Mouse (Mus musculus) hindbrain, embryonic 13.5 days (tissue): ENCODE measurements at regions not wholly inside any gene's neighbourhood (a gene's known extent, or its start where the extent isn't known, plus 50 kb on each side); places are given as distances from the start of the nearest gene placed in this dataset.
"Not testable (repeated sequence)": the region's sequence is repeated elsewhere in the genome, so short reads cannot be mapped to it uniquely, and the experiment has no call there.

Experiments used
- ATAC-seq: fragments of 200-750 bp; cut with Nextera tagmentation; 2 replicates; pipeline ENCODE4 v1.8.0; 2017; ENCODE audit warnings: moderate TSS enrichment; ENCODE audit not compliant: low FRiP score
- H3K27ac ChIP-seq: fragments of 300-500 bp; sonication (generic); 2 replicates; pipeline ENCODE4 v1.5.1; 2015; ENCODE audit warnings: inconsistent platforms, mild to moderate bottlenecking, moderate library complexity
- H3K27me3 ChIP-seq: fragments of 300-500 bp; sonication (generic); 2 replicates; pipeline ENCODE4 v1.6.1; 2015; ENCODE audit warnings: mild to moderate bottlenecking, inconsistent platforms
- H3K36me3 ChIP-seq: fragments of 300-500 bp; sonication (generic); 2 replicates; pipeline ENCODE4 v1.6.1; 2015; ENCODE audit warnings: mild to moderate bottlenecking, inconsistent platforms
- H3K4me1 ChIP-seq: fragments of 300-500 bp; sonication (generic); replicated peaks from 2 replicates; pipeline ENCODE4 v1.6.1; 2015; ENCODE audit warnings: inconsistent platforms
- H3K4me2 ChIP-seq: fragments of 300-500 bp; sonication (generic); 2 replicates; pipeline ENCODE4 v1.6.1; 2015; ENCODE audit warnings: inconsistent platforms, mild to moderate bottlenecking, moderate library complexity
- H3K4me3 ChIP-seq: fragments of 300-500 bp; sonication (generic); 2 replicates; pipeline ENCODE4 v1.5.1; 2015; ENCODE audit warnings: mild to moderate bottlenecking, inconsistent platforms
- H3K9ac ChIP-seq: fragments of 300-500 bp; sonication (generic); 2 replicates; pipeline ENCODE4 v1.6.1; 2015; ENCODE audit warnings: mild to moderate bottlenecking, inconsistent platforms
- H3K9me3 ChIP-seq: fragments of 300-500 bp; sonication (generic); 2 replicates; pipeline ENCODE4 v1.6.1; 2016; ENCODE audit warnings: inconsistent platforms
- WGBS: fragments of 180-500 bp; shearing (Covaris S2); methylation state at CpG from one replicate; pipeline ENCODE4 v1.1.7; 2015; 5-methylcytosine and 5-hydroxymethylcytosine counted together

DNA sequence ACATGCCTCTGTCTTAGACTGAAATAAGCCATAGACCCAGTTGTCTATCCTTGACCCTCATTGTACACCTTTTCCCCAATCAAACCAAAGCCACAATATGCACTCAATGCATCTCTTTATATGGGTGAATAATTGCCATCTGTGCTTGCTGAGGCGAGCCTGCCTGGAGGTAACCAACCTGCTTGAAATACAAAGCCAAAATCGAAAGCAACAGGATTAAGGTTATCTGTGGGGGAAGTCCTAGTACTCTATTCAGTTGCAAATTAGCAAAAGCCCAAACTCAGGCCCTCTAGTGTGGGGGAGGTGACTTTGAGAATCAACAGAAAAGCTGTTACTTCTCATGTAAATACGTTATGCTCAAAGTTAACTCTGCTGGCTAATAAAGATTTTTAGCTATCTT lies 246.2 kb upstream of the Fundc1 start:
- ATAC-seq, result no peak

DNA sequence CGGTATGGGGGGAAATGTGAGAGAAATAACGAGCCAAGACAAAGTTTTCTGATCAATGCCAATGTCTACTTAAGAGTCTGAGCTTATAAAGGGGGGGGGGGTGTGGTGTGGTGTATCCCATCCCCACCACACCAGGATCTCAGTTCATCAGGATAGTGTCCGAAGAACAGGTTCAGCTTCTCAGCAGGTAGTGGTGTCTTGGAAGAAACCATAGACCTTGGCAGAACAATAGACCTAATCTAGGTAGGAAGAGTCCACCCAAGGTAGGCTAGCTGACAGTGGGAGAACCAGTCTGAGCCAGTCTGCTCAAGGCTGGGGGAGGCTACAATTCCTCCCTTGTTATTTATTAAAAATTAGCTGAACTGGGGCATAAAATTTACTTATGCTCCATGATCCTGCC lies 245.5 kb upstream of the Fundc1 start:
- Histone ChIP-seq H3K9me3 (no peaks in the 10 kb centered on the region), H3K4me3 (no peak overlapping the region), H3K4me1 (no peaks in the 10 kb centered on the region), H3K36me3 (no peaks in the 10 kb centered on the region), H3K4me2 (no peak overlapping the region), H3K9ac (no peak overlapping the region), H3K27ac (no peak overlapping the region), H3K27me3 (no peaks in the 10 kb centered on the region)
- no peak for ATAC-seq
- 93% methylated on average over 3 of the region's 3 CpGs for WGBS

More for the DNA sequence above, 246.2 kb upstream of the Fundc1 start:
- H3K36me3 ChIP-seq, result no peaks in the 10 kb centered on the region
- H3K9ac ChIP-seq, result no peak overlapping the region
- no peak overlapping the region for H3K4me2 ChIP-seq
- H3K4me1 ChIP-seq, result no peaks in the 10 kb centered on the region
- WGBS, result 35% methylated on average over 3 of the region's 3 CpGs
- no peaks in the 10 kb centered on the region for H3K9me3 ChIP-seq
- no peaks in the 10 kb centered on the region for H3K27me3 ChIP-seq
- H3K4me3 ChIP-seq, result no peak overlapping the region
- no peak overlapping the region for H3K27ac ChIP-seq

DNA sequence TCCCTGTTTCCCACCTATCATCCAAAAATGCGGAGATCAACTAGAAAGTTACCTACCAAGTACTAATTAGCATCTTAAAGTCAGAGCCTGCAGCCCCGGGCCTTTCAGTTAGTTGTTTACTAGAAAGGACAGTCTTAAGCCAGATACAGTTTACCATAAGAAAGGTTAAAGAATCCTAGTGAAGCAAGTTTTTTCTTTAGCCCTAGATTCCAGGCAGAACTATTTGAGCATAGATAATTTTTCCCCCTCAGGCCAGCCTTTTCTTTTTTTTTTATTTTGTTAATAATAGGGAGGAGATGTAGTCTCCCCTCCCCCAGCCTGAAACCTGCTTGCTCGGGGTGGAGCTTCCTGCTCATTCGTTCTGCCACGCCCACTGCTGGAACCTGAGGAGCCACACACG lies 215.9 kb upstream of the Fundc1 start:
- not testable (repeated sequence) for H3K27me3 ChIP-seq, H3K9ac ChIP-seq, H3K4me1 ChIP-seq, ATAC-seq, H3K36me3 ChIP-seq, H3K27ac ChIP-seq, H3K4me2 ChIP-seq, H3K4me3 ChIP-seq, H3K9me3 ChIP-seq
- 100% methylated on average over 1 of the region's 6 CpGs for WGBS

DNA sequence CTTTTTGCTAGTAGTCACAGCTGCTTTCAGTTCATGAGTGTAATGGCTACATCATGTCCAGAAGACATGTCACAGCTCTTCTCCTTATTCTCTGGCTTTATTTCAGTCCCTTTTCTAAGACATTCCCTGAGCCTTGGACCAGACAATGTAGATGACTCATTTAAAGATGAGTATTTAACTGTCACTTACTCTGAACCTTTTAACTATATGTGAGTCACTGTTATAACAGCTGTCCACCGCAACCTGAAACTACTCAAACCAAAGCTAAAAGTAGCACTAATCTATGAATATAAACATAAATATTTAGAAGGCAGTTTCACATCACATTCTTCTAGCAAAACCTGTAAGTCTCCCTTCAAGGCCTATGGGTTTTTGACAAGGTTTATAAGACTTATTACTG lies 203.8 kb upstream of the Fundc1 start:
- ATAC-seq, result no peak
- Histone ChIP-seq H3K27ac (no peak overlapping the region), H3K4me1 (no peaks in the 10 kb centered on the region), H3K27me3 (no peaks in the 10 kb centered on the region), H3K36me3 (no peaks in the 10 kb centered on the region), H3K4me2 (no peak overlapping the region), H3K9me3 (peaks cover 4% of the 10 kb centered on the region; the same call in 1 of the 2 replicates), H3K4me3 (no peak overlapping the region), H3K9ac (no peak overlapping the region)
- 91% methylated on average over 1 of the region's 1 CpGs for WGBS

DNA sequence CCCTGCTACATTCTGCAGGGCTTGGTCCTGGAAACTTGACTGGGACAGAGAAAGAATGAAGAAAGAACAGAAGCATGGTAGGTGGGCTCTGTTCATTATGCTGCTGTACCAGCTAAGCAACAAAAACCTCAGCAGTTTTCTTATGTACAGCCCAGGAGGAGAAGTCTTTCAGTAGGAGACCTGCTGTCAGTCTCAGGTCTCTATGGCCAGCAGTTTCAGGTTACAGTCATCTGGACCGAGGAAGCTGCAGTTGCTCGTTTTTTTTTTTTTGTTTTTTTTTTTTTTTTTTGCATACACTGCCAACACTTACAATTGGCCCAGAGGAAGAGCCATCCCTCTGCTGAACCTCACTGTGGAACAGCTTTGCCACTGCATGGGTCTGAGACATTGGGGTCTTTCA lies 180.7 kb upstream of the Fundc1 start:
- Histone ChIP-seq H3K9me3 (no peaks in the 10 kb centered on the region), H3K4me1 (no peaks in the 10 kb centered on the region), H3K27me3 (no peaks in the 10 kb centered on the region), H3K9ac (no peak overlapping the region), H3K4me3 (no peak overlapping the region), H3K4me2 (no peak overlapping the region), H3K27ac (no peak overlapping the region), H3K36me3 (no peaks in the 10 kb centered on the region)
- 28% methylated on average over 2 of the region's 2 CpGs for WGBS
- ATAC-seq, result no peak

DNA sequence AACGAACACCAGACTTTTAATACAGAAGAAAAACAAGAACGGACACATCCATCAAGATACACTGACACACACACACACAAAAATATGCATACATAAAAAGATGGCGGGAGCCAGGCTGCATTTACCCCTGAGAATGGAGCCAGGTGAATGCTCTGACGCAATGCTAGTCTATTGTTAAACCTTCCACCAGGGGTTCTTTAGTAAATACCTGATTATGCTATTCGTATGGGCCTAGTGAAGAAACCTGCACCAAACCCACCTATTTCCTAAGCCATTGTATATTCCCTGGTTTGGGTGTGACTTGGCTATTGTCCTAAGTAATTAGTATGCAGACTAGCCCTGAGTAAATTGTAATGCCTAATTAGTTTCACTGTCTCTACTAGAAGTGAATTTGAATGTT lies 179.3 kb upstream of the Fundc1 start:
- no peak overlapping the region for H3K27ac ChIP-seq
- no peak overlapping the region for H3K9ac ChIP-seq
- no peaks in the 10 kb centered on the region for H3K4me1 ChIP-seq
- H3K36me3 ChIP-seq, result no peaks in the 10 kb centered on the region
- H3K4me3 ChIP-seq, result no peak overlapping the region
- no peaks in the 10 kb centered on the region for H3K9me3 ChIP-seq
- no peak overlapping the region for H3K4me2 ChIP-seq
- H3K27me3 ChIP-seq, result no peaks in the 10 kb centered on the region
- WGBS, result 69% methylated on average over 5 of the region's 5 CpGs
- ATAC-seq, result no peak

DNA sequence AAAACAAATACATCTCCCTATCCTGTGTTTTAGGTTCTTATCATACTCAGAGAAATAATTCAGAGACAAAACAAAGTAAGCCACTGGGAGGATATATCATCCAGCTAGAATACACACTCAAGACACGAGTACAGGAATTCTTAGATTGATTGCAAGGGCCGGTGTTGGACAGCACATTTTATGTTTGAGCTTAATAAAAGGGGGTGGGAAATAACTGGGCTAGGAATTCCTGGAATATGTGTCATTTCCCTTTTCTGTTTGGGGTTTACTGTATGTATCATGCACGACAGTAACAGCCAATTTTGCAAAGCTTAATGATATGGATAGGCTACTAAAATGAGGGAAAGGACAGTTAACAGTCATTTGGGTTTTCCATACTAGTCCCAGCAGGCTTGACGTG lies 158.1 kb upstream of the Fundc1 start:
- Histone ChIP-seq H3K36me3 (no peaks in the 10 kb centered on the region), H3K9me3 (no peaks in the 10 kb centered on the region), H3K27me3 (no peaks in the 10 kb centered on the region), H3K27ac (no peak overlapping the region), H3K4me3 (no peak overlapping the region), H3K4me1 (no peaks in the 10 kb centered on the region), H3K9ac (no peak overlapping the region), H3K4me2 (no peak overlapping the region)
- WGBS, result 79% methylated on average over 4 of the region's 4 CpGs
- ATAC-seq, result no peak

DNA sequence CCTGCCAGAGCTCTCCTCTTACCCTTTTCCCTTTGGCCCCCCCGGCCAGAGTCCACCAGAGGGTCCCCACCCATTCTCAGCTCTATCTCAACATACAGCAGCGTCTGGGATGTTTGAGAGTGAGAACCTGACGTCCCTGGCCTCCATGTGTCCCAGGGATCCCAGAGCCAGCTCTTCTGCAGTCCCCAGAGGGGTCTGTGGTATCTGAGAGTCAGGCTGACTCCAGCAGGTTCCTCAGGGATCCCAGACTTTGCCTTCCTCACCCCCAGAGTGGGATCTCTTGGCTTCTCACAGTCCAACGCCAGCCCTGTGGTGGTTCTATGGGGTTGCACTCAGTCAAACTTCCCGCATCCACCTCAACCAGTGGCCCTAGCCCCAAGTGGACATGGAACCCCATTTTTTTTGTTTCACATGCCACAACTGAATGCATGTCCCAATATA lies 153.7 kb upstream of the Fundc1 start:
- no peak overlapping the region for H3K27ac ChIP-seq
- no peak overlapping the region for H3K9ac ChIP-seq
- H3K4me2 ChIP-seq, result no peak overlapping the region
- 57% methylated on average over 5 of the region's 5 CpGs for WGBS
- H3K36me3 ChIP-seq, result no peaks in the 10 kb centered on the region
- no peaks in the 10 kb centered on the region for H3K4me1 ChIP-seq
- H3K27me3 ChIP-seq, result no peaks in the 10 kb centered on the region
- H3K9me3 ChIP-seq, result no peaks in the 10 kb centered on the region
- no peak for ATAC-seq
- no peak overlapping the region for H3K4me3 ChIP-seq

DNA sequence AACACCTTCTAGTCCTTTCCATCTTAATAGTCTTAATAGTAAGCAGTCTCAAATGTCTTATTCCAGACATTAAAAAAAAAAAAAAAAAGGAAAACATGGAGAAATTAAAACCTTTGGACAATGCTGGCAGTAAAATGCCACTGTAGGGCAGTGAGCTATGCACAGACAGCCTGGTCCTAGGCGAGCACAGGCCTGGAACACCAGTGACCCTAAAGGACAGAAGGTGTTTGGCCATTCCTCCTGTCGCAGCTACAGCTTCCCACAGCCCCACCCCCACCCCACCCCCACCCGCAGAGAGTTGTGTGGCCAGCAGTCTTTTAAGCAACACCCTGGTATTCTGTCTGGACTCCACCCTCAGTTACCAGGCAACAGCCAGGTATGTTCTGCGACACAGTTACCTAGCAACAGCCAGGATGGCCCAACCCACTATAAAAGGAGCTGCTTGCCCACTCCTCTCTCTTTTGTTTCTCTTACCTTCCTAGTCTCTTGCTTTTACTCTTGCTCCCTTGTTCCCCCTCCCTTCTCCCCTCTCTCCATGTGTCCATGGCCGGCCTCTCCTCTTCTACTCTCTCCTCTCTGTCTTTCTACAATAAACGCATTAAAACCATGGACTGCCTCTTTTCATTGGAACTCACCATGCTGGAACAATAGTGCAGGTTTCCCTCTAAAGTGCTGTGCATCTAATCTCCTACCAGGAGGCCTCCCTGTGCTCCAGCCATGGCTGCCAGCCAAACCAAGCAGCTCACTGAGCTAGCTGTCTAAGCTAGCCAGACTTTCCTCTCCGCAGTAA lies 153.1 kb upstream of the Fundc1 start:
- Histone ChIP-seq H3K36me3 (no peaks in the 10 kb centered on the region), H3K4me2 (no peak overlapping the region), H3K4me1 (no peaks in the 10 kb centered on the region), H3K27ac (no peak overlapping the region), H3K4me3 (no peak overlapping the region), H3K9ac (no peak overlapping the region), H3K9me3 (no peaks in the 10 kb centered on the region), H3K27me3 (no peaks in the 10 kb centered on the region)
- 20% methylated on average over 7 of the region's 7 CpGs for WGBS
- ATAC-seq, result peak; percentile 88

DNA sequence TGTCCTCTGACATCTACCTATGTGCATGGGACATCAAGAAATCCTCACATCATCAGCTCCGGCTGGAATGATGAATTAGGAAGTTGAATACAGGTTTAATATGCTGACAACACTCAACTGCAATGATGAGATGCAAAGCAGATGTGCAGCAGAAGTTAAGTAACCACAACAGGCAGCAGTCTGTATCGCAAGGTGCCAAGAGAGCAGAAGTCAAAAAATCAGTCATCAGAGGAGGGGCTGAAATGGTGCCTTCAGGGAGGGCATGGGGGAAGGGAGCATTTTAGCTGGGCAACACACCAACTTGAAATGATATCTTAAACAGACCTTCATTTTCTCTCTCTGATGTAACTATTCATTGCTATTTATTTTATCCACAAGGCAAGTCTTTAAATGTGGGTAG lies 152.3 kb upstream of the Fundc1 start:
- ATAC-seq, result no peak

DNA sequence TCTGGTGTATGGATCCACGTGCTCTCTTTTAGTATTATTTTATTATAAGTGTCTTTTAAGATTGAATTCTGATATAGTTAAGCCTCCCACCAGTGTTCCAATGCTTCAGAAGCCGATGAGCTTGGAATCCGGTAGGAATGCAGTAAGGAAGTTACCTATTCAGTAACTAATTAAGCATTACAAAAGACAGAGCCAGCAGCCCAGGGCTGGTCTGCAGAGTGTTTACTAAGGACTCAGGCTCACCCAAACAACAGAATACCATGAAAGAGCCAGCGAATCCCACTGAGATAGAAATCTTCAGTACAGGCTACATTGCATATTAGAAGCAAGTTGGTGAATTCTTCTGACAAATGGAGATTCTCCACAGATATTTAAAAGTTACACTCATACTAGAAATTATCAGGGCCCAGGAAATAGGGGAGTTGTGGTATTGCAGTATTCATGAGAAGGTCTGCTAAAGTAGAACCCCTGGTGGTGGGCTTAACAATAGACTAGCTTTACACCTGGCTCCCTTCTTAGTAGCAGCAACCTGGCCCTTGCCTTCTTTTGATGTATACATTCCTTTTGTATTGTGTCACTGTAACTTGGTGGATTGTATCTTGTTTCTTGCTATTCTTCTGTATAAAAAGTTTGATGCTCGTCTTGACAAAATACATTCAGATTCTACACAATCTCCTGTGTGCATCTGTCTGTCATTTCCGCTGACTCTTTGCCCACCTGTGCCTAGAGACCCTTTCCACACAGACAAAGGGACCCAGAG lies 149.9 kb upstream of the Fundc1 start:
- H3K27ac ChIP-seq, H3K36me3 ChIP-seq, H3K9me3 ChIP-seq, H3K4me3 ChIP-seq, H3K27me3 ChIP-seq, H3K9ac ChIP-seq, H3K4me2 ChIP-seq, ATAC-seq, H3K4me1 ChIP-seq: not testable (repeated sequence)
- 75% methylated on average over 6 of the region's 6 CpGs for WGBS

More for the DNA sequence above, 152.3 kb upstream of the Fundc1 start:
- no peak overlapping the region for H3K9ac ChIP-seq
- no peaks in the 10 kb centered on the region for H3K27me3 ChIP-seq
- no peak overlapping the region for H3K4me2 ChIP-seq
- H3K36me3 ChIP-seq, result no peaks in the 10 kb centered on the region
- 85% methylated on average over 2 of the region's 2 CpGs for WGBS
- H3K9me3 ChIP-seq, result no peaks in the 10 kb centered on the region
- H3K4me3 ChIP-seq, result no peak overlapping the region
- H3K4me1 ChIP-seq, result no peaks in the 10 kb centered on the region
- no peak overlapping the region for H3K27ac ChIP-seq

DNA sequence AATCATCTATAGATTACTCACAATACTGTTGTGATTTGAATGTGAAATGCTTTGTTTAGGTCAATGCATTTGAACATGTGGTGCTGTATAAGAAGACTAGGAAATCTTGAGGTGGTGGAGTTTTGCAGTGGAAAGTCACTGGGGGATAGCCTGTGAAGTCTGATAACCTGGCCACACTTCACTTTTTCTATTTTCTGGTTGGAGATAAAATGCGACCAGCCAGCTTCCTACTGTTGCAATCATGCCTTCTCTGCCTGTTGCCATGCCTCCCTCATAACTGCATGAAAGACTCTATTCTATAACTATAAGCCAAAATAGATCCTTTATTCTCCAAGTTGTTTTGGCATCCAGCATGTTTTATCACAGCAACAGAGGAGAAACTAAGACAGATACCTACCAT lies 142.4 kb upstream of the Fundc1 start:
- Histone ChIP-seq H3K4me1 (no peaks in the 10 kb centered on the region), H3K4me2 (no peak overlapping the region), H3K9ac (no peak overlapping the region), H3K36me3 (no peaks in the 10 kb centered on the region), H3K4me3 (no peak overlapping the region), H3K27ac (no peak overlapping the region), H3K27me3 (no peaks in the 10 kb centered on the region), H3K9me3 (no peaks in the 10 kb centered on the region)
- WGBS, result 100% methylated on average over 1 of the region's 1 CpGs
- no peak for ATAC-seq

DNA sequence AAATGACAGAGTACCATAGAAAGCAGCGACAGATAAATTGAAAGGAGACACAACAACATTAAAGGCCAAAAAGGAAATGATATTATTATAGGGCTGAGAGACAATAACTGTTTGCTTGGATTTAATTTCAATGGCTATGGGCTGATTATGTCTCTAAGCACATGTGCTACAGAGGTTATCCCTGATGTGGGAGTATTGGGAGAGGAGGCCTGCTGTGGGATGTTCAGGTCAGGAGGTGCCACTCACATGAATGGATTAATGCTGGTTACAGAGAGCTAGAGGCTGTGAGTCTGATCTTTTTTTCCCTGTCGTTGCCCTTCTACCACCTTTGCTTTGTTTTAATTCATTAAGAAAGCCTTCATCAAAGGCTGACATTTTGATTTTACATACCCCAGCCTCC lies 140.8 kb upstream of the Fundc1 start:
- no peak overlapping the region for H3K4me3 ChIP-seq
- H3K4me1 ChIP-seq, result no peaks in the 10 kb centered on the region
- no peak overlapping the region for H3K4me2 ChIP-seq
- H3K9ac ChIP-seq, result no peak overlapping the region
- H3K36me3 ChIP-seq, result no peaks in the 10 kb centered on the region
- no peak for ATAC-seq
- WGBS, result 58% methylated on average over 2 of the region's 2 CpGs
- no peaks in the 10 kb centered on the region for H3K27me3 ChIP-seq
- H3K27ac ChIP-seq, result no peak overlapping the region
- no peaks in the 10 kb centered on the region for H3K9me3 ChIP-seq
